Mouse (Mus musculus) midbrain, postnatal 0 days (tissue): ENCODE results near the gene Hap1. TPM values are rescaled to one million over a fixed set of nuclear protein-coding genes. Genes with fewer than 3 reads are reported as not detected.
"Not testable (repeated sequence)": the region's sequence is repeated elsewhere in the genome, so short reads cannot be mapped to it uniquely, and the experiment has no call there.

Experiments used
- ATAC-seq: fragments of 200-750 bp; cut with Nextera tagmentation; 2 replicates; pipeline ENCODE4 v1.8.0; 2017; ENCODE audit warnings: moderate number of reproducible peaks, mild to moderate bottlenecking, moderate TSS enrichment, moderate library complexity; ENCODE audit not compliant: low FRiP score
- DNase-seq: peaks from one replicate; pipeline ENCODE4 v3.0.0-alpha.2; 2015; ENCODE audit warnings: low spot score
- H3K27ac ChIP-seq: fragments of 300-500 bp; sonication (generic); 2 replicates; pipeline ENCODE4 v1.5.1; 2014; ENCODE audit warnings: low read depth, mild to moderate bottlenecking, low read length, mixed read lengths
- H3K27me3 ChIP-seq: fragments of 300-500 bp; sonication (generic); 2 replicates; pipeline ENCODE4 v1.6.1; 2014; ENCODE audit warnings: low read length, control low read depth, mixed read lengths; ENCODE audit not compliant: insufficient read depth
- H3K36me3 ChIP-seq: fragments of 300-500 bp; sonication (generic); 2 replicates; pipeline ENCODE4 v1.6.1; 2014; ENCODE audit warnings: low read length, control low read depth, mixed read lengths; ENCODE audit not compliant: insufficient read depth
- H3K4me1 ChIP-seq: fragments of 300-500 bp; sonication (generic); 2 replicates; pipeline ENCODE4 v1.6.1; 2014; ENCODE audit warnings: mild to moderate bottlenecking, control low read depth, antibody characterized with exemption, low read length, mixed read lengths; ENCODE audit not compliant: insufficient read depth
- H3K4me2 ChIP-seq: fragments of 300-500 bp; sonication (generic); 2 replicates; pipeline ENCODE4 v1.6.1; 2014; ENCODE audit warnings: low read depth, mild to moderate bottlenecking, low read length, mixed read lengths; ENCODE audit not compliant: poor library complexity, severe bottlenecking
- H3K4me3 ChIP-seq: fragments of 300-500 bp; sonication (generic); 2 replicates; pipeline ENCODE4 v1.5.1; 2014; ENCODE audit warnings: low read depth, mild to moderate bottlenecking, low read length, moderate library complexity
- H3K9ac ChIP-seq: fragments of 300-500 bp; sonication (generic); replicated peaks from 2 replicates; pipeline ENCODE4 v1.6.1; 2014; ENCODE audit warnings: mild to moderate bottlenecking, low read length, moderate library complexity, mixed read lengths; ENCODE audit not compliant: poor library complexity, severe bottlenecking
- H3K9me3 ChIP-seq: fragments of 300-500 bp; sonication (generic); 2 replicates; pipeline ENCODE4 v1.6.1; 2016; ENCODE audit warnings: low read length, control low read depth
- CTCF ChIP-seq: IDR thresholded peaks from 2 replicates; pipeline ENCODE4 v1.5.1; 2016; ENCODE audit warnings: antibody characterized with exemption, mild to moderate bottlenecking
- WGBS: fragments of 180-500 bp; shearing (Covaris S2); extraction: QIAGEN DNeasy Blood & Tissue Kit; methylation state at CpG from one replicate; pipeline ENCODE4 v1.1.7; 2014; 5-methylcytosine and 5-hydroxymethylcytosine counted together
- polyA plus RNA-seq: library from polyadenylated mRNA; unstranded; fragments of >200 nt; fragmentation: Nextera tagmentation; extraction: Ambion mirVana; gene quantifications from 2 replicates; pipeline ENCODE4 v1.2.1, GENCODE M21; 2015
- total RNA-seq: library from RNA; depleted of rRNA; stranded (reverse); fragments of >200 nt; gene quantifications from 2 replicates; pipeline ENCODE4 v1.2.3, GENCODE M21; 2014

Gene Hap1
- total and polyA plus RNA-seq, 2 experiments from 2014 or later: 631 to 743 TPM

- Histone ChIP-seq H3K9me3 (no peaks in the 10 kb centered on the region), H3K27ac (peak within 1 kb of the TSS; percentile 82), H3K4me2 (peak within 1 kb of the TSS; percentile 32; the same call in 1 of the 2 replicates), H3K4me1 (peaks cover 22% of the 10 kb centered on the region; the same call in 1 of the 2 replicates), H3K36me3 (no peaks in the 10 kb centered on the region), H3K27me3 (no peaks in the 10 kb centered on the region), H3K4me3 (no peak within 1 kb of the TSS), H3K9ac (no peak within 1 kb of the TSS)
- 75% methylated on average over 6 of the region's 6 CpGs for WGBS
- ATAC-seq: no peak
- no peak for DNase-seq
- TF ChIP-seq CTCF: no peak
Observed at GRCm38 (mm10) chr11:100333944-100334457, 21.9 kb downstream of the Hap1 start, which contains the start of gene Gast. Gast (plus strand) TSS chr11:100334407.

- no peaks in the 10 kb centered on the region for H3K27me3 ChIP-seq
- no peaks in the 10 kb centered on the region for H3K36me3 ChIP-seq
- 17% methylated on average over 9 of the region's 9 CpGs for WGBS
- H3K27ac ChIP-seq: peak overlapping the region; percentile 82
- DNase-seq (peak; percentile 80), ATAC-seq (peak; percentile 75)
- H3K4me1 ChIP-seq: peaks cover 22% of the 10 kb centered on the region; the same call in 1 of the 2 replicates
- H3K9me3 ChIP-seq: no peaks in the 10 kb centered on the region
- H3K4me3 ChIP-seq: no peak overlapping the region
- no peak overlapping the region for H3K9ac ChIP-seq
- H3K4me2 ChIP-seq: peak overlapping the region; percentile 32
- no peak for TF ChIP-seq CTCF
Observed at GRCm38 (mm10) chr11:100332766-100333515, 23.0 kb downstream of the Hap1 start.

- H3K36me3 ChIP-seq, H3K4me2 ChIP-seq, H3K4me3 ChIP-seq, DNase-seq, H3K9ac ChIP-seq, H3K27ac ChIP-seq, ATAC-seq, H3K9me3 ChIP-seq, H3K27me3 ChIP-seq: not testable (repeated sequence)
- WGBS: 57% methylated on average over 8 of the region's 8 CpGs
- H3K4me1 ChIP-seq: peaks cover 28% of the 10 kb centered on the region; the same call in 1 of the 2 replicates
Observed at GRCm38 (mm10) chr11:100330816-100331375, 25.0 kb downstream of the Hap1 start.

- no peak for ATAC-seq
- no peak for TF ChIP-seq CTCF
- 53% methylated on average over 16 of the region's 16 CpGs for WGBS
- Histone ChIP-seq H3K27me3 (no peaks in the 10 kb centered on the region), H3K27ac (no peak overlapping the region), H3K4me1 (peaks cover 28% of the 10 kb centered on the region; the same call in 1 of the 2 replicates), H3K4me2 (no peak overlapping the region), H3K9ac (no peak overlapping the region), H3K9me3 (no peaks in the 10 kb centered on the region), H3K36me3 (no peaks in the 10 kb centered on the region), H3K4me3 (no peak overlapping the region)
- no peak for DNase-seq
Observed at GRCm38 (mm10) chr11:100330235-100330634, 25.7 kb downstream of the Hap1 start.

GRCm38 (mm10) chr11:100327761-100328160 is 28.2 kb downstream of the Hap1 start:
- 0 out of 2 replicates have a peak overlapping the region, but pooled peaks have one; percentile 47 for H3K27ac ChIP-seq
- peaks cover 16% of the 10 kb centered on the region; the same call in 1 of the 2 replicates for H3K4me1 ChIP-seq
- TF ChIP-seq CTCF: no peak
- DNase-seq (no peak), ATAC-seq (no peak)
- WGBS: 87% methylated on average over 6 of the region's 6 CpGs
- no peaks in the 10 kb centered on the region for H3K36me3 ChIP-seq
- H3K27me3 ChIP-seq: no peaks in the 10 kb centered on the region
- H3K9ac ChIP-seq: no peak overlapping the region
- H3K9me3 ChIP-seq: no peaks in the 10 kb centered on the region
- H3K4me3 ChIP-seq: no peak overlapping the region
- H3K4me2 ChIP-seq: no peak overlapping the region

GRCm38 (mm10) chr11:100327316-100327715 is 28.6 kb downstream of the Hap1 start:
- TF ChIP-seq CTCF: no peak
- ATAC-seq: no peak
- 41% methylated on average over 11 of the region's 11 CpGs for WGBS

More at GRCm38 (mm10) chr11:100327316-100327715, 28.6 kb downstream of the Hap1 start:
- H3K9me3 ChIP-seq: no peaks in the 10 kb centered on the region
- no peaks in the 10 kb centered on the region for H3K27me3 ChIP-seq
- no peak overlapping the region for H3K4me3 ChIP-seq
- peaks cover 4% of the 10 kb centered on the region for H3K36me3 ChIP-seq
- H3K27ac ChIP-seq: peak overlapping the region; percentile 47; the same call in 1 of the 2 replicates
- H3K9ac ChIP-seq: no peak overlapping the region
- DNase-seq: peak; percentile 53
- H3K4me1 ChIP-seq: peaks cover 15% of the 10 kb centered on the region; the same call in 1 of the 2 replicates
- H3K4me2 ChIP-seq: no peak overlapping the region
